Mouse (Mus musculus) forebrain, embryonic 14.5 days (tissue): ENCODE measurements around the gene Asb5. TPM values are rescaled to one million over a fixed set of nuclear protein-coding genes. Genes with fewer than 3 reads are reported as not detected.
"Not testable (repeated sequence)": the region's sequence is repeated elsewhere in the genome, so short reads cannot be mapped to it uniquely, and the experiment has no call there.

Source experiments
- ATAC-seq: fragments of 200-750 bp; cut with Nextera tagmentation; 2 replicates; pipeline ENCODE4 v1.8.0; 2017; ENCODE audit warnings: mild to moderate bottlenecking, moderate library complexity
- DNase-seq: peaks from one replicate; pipeline ENCODE4 v3.0.0-alpha.2; 2015; ENCODE audit warnings: low spot score
- H3K27ac ChIP-seq: fragments of 300-500 bp; sonication (generic); 2 replicates; pipeline ENCODE4 v1.5.1; 2014; ENCODE audit warnings: low read depth, mild to moderate bottlenecking, control low read depth, low read length, moderate library complexity
- H3K27me3 ChIP-seq: fragments of 300-500 bp; sonication (generic); replicated peaks from 2 replicates; pipeline ENCODE4 v1.6.1; 2014; ENCODE audit warnings: low read length, control low read depth, mixed read lengths; ENCODE audit not compliant: control insufficient read depth, insufficient read depth
- H3K36me3 ChIP-seq: fragments of 300-500 bp; sonication (generic); 2 replicates; pipeline ENCODE4 v1.6.1; 2014; ENCODE audit warnings: low read length, control low read depth; ENCODE audit not compliant: control insufficient read depth, insufficient read depth
- H3K4me1 ChIP-seq: fragments of 300-500 bp; sonication (generic); 2 replicates; pipeline ENCODE4 v1.6.1; 2014; ENCODE audit warnings: antibody characterized with exemption, low read length, control low read depth; ENCODE audit not compliant: control insufficient read depth, insufficient read depth
- H3K4me2 ChIP-seq: fragments of 300-500 bp; sonication (generic); 2 replicates; pipeline ENCODE4 v1.6.1; 2014; ENCODE audit warnings: mild to moderate bottlenecking, control low read depth, low read length
- H3K4me3 ChIP-seq: fragments of 300-500 bp; sonication (generic); 2 replicates; pipeline ENCODE4 v1.5.1; 2014; ENCODE audit warnings: low read depth, low read length, control low read depth
- H3K9ac ChIP-seq: fragments of 300-500 bp; sonication (generic); 2 replicates; pipeline ENCODE4 v1.6.1; 2014; ENCODE audit warnings: mild to moderate bottlenecking, low read length, control low read depth, moderate library complexity
- H3K9me3 ChIP-seq: fragments of 300-500 bp; sonication (generic); replicated peaks from 2 replicates; pipeline ENCODE4 v1.6.1; 2016; ENCODE audit warnings: low read length, control low read depth, mixed read lengths; ENCODE audit not compliant: control insufficient read depth
- WGBS: fragments of 180-500 bp; shearing (Covaris S2); extraction: QIAGEN DNeasy Blood & Tissue Kit; methylation state at CpG from one replicate; pipeline ENCODE4 v1.1.7; 2014; 5-methylcytosine and 5-hydroxymethylcytosine counted together
- polyA plus RNA-seq: library from polyadenylated mRNA; unstranded; fragments of >200 nt; fragmentation: Nextera tagmentation; extraction: Ambion mirVana; gene quantifications from 2 replicates; pipeline ENCODE4 v1.2.1, GENCODE M21; 2014

Gene Asb5
- polyA plus RNA-seq, 1 experiment from 2014 or later: 5.2 TPM

DNA sequence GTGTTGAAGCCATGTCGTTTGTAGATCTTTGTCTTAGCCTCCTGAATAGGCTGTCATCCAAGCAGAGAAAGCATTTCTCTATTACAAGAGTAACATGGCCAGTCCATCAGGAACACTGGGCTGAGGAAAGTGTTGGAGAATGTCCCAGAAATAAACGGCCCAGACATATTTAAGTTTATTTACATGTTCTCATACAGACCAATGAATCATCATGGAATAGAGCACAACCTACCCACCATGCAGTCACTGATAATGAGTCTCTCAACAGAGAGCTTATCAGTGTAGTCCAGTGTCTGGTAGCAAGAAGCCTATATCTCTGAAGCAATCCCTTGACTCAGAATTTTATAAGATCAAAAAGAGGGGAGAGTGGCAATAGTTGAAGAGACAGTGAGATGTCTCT lies 24.3 kb upstream of the Asb5 start:
- no peaks in the 10 kb centered on the region for H3K36me3 ChIP-seq

GRCm38 (mm10) chr8:54507428-54508095 lies 21.8 kb upstream of the Asb5 start:
- no peak overlapping the region for H3K27ac ChIP-seq
- peak; percentile 63 for ATAC-seq
- peak; percentile 93 for DNase-seq
- H3K27me3 ChIP-seq: no peaks in the 10 kb centered on the region
- WGBS: 35% methylated on average over 6 of the region's 6 CpGs
- no peak overlapping the region for H3K4me2 ChIP-seq
- no peaks in the 10 kb centered on the region for H3K9me3 ChIP-seq
- no peaks in the 10 kb centered on the region for H3K36me3 ChIP-seq
- H3K4me3 ChIP-seq: no peak overlapping the region
- H3K4me1 ChIP-seq: 0 out of 2 replicates have a peak, but pooled peaks cover 2% of the 10 kb centered on the region
- H3K9ac ChIP-seq: no peak overlapping the region

More for the DNA sequence above, 24.3 kb upstream of the Asb5 start:
- Histone ChIP-seq H3K4me2 (no peak overlapping the region), H3K9ac (no peak overlapping the region), H3K27ac (no peak overlapping the region), H3K9me3 (no peaks in the 10 kb centered on the region), H3K4me1 (0 out of 2 replicates have a peak, but pooled peaks cover 2% of the 10 kb centered on the region), H3K27me3 (no peaks in the 10 kb centered on the region), H3K4me3 (no peak overlapping the region)
- WGBS: 65% methylated on average over 2 of the region's 2 CpGs
- ATAC-seq: no peak
- no peak for DNase-seq

GRCm38 (mm10) chr8:54508096-54508456 lies 21.3 kb upstream of the Asb5 start:
- H3K27ac ChIP-seq: no peak overlapping the region
- no peaks in the 10 kb centered on the region for H3K4me1 ChIP-seq
- no peak overlapping the region for H3K4me2 ChIP-seq
- ATAC-seq (peak; percentile 24; the same call in 1 of the 2 replicates), DNase-seq (no peak)
- WGBS: 24% methylated on average over 1 of the region's 1 CpGs
- no peak overlapping the region for H3K9ac ChIP-seq
- H3K36me3 ChIP-seq: no peaks in the 10 kb centered on the region
- no peaks in the 10 kb centered on the region for H3K27me3 ChIP-seq
- H3K4me3 ChIP-seq: no peak overlapping the region
- H3K9me3 ChIP-seq: no peaks in the 10 kb centered on the region

DNA sequence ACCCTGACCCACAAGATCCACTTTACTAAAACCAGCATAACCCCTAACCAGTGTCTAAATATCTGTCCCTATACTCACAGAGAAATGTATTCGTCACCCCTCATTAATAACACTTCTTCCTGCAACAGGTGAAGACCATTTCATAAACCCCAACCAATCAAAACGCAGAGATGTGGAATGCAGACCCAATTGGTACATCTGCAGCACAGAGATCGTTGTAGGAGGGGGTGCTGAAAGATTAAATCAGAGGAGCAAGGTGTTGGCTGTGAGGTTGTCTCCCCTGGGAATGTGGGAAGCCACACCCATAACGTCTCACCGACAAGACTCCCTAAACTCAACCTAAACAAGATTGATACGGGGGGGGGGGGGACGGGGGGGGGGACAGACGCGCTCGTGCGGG lies 20.6 kb upstream of the Asb5 start:
- H3K9ac ChIP-seq: no peak overlapping the region
- H3K27me3 ChIP-seq: no peaks in the 10 kb centered on the region
- H3K27ac ChIP-seq: no peak overlapping the region
- 4% methylated on average over 9 of the region's 11 CpGs for WGBS
- DNase-seq (peak; percentile 72), ATAC-seq (peak; percentile 56)
- no peaks in the 10 kb centered on the region for H3K9me3 ChIP-seq
- H3K4me1 ChIP-seq: no peaks in the 10 kb centered on the region
- H3K4me2 ChIP-seq: peak overlapping the region; percentile 53
- H3K36me3 ChIP-seq: no peaks in the 10 kb centered on the region
- peak overlapping the region; percentile 31 for H3K4me3 ChIP-seq

GRCm38 (mm10) chr8:54509221-54509721 lies 20.1 kb upstream of the Asb5 start:
- peak; percentile 83 for ATAC-seq
- Histone ChIP-seq H3K4me2 (peak overlapping the region; percentile 53), H3K4me1 (no peaks in the 10 kb centered on the region), H3K27me3 (no peaks in the 10 kb centered on the region), H3K27ac (no peak overlapping the region), H3K4me3 (peak overlapping the region; percentile 31), H3K36me3 (no peaks in the 10 kb centered on the region), H3K9me3 (no peaks in the 10 kb centered on the region), H3K9ac (peak overlapping the region; percentile 54; the same call in 1 of the 2 replicates)
- WGBS: 2% methylated on average over 10 of the region's 10 CpGs
- DNase-seq: peak; percentile 81

DNA sequence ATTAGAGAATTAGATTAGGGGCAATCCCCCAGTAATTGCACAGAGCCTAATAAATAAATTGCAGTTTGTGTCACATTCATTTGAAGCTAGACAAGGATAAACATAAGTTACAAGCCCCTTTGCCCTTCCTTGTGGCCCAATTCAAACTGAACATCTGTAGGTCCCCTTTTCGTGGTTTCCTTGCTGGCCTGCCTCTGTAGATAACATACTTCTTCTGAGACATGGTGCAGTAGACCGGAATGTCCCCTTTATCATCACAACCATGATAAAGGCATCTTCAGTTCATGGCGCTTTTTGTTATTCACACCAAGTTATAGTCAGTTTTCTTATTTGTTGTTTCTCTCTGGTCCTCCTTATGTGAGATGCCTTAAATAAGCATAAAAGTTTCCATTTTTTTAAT lies 17.6 kb upstream of the Asb5 start:
- 96% methylated on average over 3 of the region's 3 CpGs for WGBS
- no peak overlapping the region for H3K9ac ChIP-seq
- H3K36me3 ChIP-seq: no peaks in the 10 kb centered on the region
- no peak for ATAC-seq
- DNase-seq: no peak
- H3K9me3 ChIP-seq: no peaks in the 10 kb centered on the region
- H3K27ac ChIP-seq: no peak overlapping the region
- no peaks in the 10 kb centered on the region for H3K27me3 ChIP-seq
- no peak overlapping the region for H3K4me2 ChIP-seq
- no peaks in the 10 kb centered on the region for H3K4me1 ChIP-seq
- no peak overlapping the region for H3K4me3 ChIP-seq

- not testable (repeated sequence) for H3K4me3 ChIP-seq, H3K9ac ChIP-seq, DNase-seq, H3K27me3 ChIP-seq, H3K36me3 ChIP-seq, ATAC-seq, H3K27ac ChIP-seq, H3K4me1 ChIP-seq, H3K9me3 ChIP-seq, H3K4me2 ChIP-seq
- 95% methylated on average over 5 of the region's 5 CpGs for WGBS
Measured at GRCm38 (mm10) chr8:54512200-54512599, 17.2 kb upstream of the Asb5 start.

- H3K27me3 ChIP-seq: no peaks in the 10 kb centered on the region
- 87% methylated on average over 10 of the region's 10 CpGs for WGBS
- DNase-seq (no peak), ATAC-seq (no peak)
- H3K9ac ChIP-seq: no peak overlapping the region
- H3K9me3 ChIP-seq: no peaks in the 10 kb centered on the region
- no peak overlapping the region for H3K4me3 ChIP-seq
- peaks cover 27% of the 10 kb centered on the region for H3K36me3 ChIP-seq
- no peak overlapping the region for H3K4me2 ChIP-seq
- H3K27ac ChIP-seq: no peak overlapping the region
- H3K4me1 ChIP-seq: no peaks in the 10 kb centered on the region
Measured at GRCm38 (mm10) chr8:54518756-54519460, 10.5 kb upstream of the Asb5 start.

DNA sequence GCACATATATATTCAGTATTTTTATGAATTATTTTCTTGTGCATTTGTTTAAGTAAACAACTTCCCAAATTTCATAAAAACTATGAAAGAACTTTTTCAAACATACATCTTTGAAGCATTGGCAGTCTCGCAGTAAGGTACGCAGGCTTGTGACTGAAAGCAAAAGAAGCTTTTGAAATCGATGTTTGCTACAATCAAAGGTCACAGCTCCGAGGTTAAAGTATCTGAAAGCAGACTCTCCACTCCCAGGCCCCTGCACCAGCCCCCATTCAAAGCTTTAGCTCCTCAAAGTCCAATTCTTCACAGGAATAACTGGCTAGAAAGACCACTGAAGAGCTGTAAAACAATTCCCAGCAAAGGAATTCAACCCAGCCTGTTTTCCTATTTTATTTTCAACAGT lies 8.9 kb upstream of the Asb5 start:
- H3K27me3 ChIP-seq: no peaks in the 10 kb centered on the region
- WGBS: 78% methylated on average over 4 of the region's 4 CpGs
- no peak overlapping the region for H3K27ac ChIP-seq
- H3K9me3 ChIP-seq: no peaks in the 10 kb centered on the region
- H3K4me2 ChIP-seq: no peak overlapping the region
- H3K4me1 ChIP-seq: no peaks in the 10 kb centered on the region
- DNase-seq: no peak
- no peak for ATAC-seq
- no peak overlapping the region for H3K4me3 ChIP-seq
- no peak overlapping the region for H3K9ac ChIP-seq
- H3K36me3 ChIP-seq: peaks cover 31% of the 10 kb centered on the region
